Mouse (Mus musculus) layer of hippocampus, adult 9-11 months (tissue): ENCODE measurements around the gene Gna14.

ENCODE experiments used
- DNase-seq: peaks from one replicate; pipeline ENCODE4 v3.0.0; 2022

Gna14 gene

DNA sequence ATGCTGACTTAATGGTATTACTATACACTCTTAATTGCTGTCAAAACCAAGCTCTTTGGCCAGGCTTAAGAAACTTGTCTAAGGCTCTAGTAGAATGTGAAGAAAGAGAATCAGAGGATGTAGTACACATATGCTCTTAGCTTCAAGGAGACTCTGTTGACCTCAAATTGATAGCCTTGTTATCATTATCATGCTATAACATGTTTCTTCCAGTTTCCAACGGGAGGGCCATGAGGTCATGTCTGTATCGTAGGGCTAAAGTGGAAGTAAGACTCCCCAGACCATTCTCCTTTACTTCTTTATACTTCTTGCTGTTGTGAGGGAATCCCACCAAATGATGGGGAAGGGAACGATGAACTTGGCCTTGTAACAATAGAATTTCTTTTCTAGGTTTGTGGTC is 85.0 kb downstream of the Gna14 start:
- DNase-seq: no peak

DNA sequence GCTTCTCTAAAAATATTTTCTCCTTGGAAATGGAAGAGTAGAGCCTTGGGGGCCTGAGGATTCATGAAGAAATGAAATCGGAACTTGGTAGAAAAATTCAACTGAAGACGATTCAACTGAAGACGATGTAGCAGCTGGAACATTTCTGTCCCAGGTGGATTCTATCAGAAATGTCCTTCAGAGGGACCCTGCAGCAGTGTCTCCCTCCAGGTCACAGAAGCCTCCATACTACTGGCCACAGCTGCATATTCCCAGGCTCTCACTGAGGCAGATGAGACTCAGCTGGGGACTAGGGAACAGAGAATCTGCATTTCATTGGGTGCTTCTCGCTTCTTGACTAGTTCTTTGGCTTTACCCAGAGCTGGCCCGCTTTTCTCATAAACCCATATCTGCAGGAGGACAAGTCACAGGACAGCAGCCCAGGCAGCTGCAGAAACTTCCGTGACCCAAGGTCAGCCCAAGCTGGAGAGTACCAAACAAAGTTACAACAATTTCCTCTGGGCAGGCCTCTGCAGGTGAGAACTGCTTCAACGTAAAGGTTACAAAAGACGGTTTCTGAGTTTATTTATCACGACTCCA is 90.8 kb downstream of the Gna14 start:
- DNase-seq: no peak

DNA sequence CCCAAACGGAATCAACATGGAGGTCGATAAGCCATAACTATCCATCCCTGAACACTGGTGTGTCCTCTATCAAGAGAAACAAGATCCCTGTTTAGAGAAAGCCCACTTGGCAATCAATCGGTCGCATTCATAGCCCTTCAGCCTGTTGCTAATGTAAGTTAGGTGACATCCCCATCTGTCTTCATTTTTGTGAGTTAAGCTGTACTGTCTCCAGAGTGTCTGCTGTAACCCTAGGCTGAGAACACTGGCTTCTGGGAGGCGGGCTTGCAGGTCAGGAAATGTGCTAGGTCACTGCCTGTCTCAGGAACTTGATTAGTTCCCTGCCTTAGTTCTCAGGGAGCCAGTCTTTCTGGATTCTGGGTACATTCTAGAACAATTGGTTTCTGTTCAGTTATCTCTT is 91.5 kb downstream of the Gna14 start:
- no peak for DNase-seq

DNA sequence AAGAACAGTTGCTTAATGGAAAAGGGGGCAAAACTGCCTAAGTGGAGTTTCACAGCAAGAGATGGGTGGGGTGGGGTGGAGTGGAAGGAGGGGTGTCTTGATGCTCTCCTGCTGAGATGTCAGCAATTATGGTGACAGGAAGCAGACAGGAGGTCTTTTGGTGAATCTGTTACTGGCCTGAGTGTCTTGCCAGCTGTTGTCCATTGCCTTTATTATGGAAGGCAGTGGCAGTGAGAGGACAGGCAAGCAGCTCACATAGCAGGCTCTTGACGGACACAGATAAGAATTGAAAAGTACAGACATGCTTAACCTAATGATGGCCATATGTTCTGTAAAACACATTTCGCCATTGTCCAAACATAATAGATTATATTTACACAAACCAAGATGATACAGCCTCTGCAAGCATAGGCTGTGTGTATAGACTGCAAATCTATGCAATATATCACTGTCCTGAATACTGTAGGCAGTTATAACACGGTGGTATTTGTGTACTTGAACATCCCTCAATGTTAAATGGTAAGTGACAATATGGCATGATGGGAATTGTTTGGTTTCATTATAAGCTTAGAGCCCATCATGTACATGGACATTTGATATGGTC is 92.8 kb downstream of the Gna14 start:
- DNase-seq: no peak

DNA sequence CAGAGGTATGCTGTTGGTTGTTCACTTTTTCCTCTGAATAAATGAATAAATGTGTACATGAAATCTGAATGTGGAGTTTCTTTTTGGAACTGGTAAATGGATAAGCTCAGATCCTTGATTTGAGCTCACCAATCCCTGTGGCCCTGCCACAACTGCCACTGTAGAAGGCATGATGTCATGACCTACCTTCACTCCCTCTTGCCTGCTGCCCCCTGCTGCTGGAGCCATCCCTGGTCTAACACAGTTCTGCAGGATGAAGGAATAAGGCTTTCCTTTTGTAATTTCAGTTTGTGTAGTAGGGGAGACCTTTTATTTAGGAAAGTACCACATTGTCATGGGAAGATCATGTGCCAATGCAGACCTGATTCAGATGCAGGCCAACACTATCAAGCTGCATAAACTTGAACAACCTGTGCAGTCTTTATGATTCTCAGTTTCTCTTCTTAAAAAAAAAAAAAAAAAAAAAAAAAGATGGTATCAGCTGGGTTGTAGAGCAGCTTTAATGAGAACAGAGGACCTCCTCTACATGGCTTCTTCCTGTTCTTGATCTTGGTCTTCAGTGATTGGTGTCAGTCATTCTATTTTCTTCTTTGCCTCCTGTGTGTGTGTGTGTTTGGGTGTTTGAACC is 93.8 kb downstream of the Gna14 start:
- DNase-seq: no peak

DNA sequence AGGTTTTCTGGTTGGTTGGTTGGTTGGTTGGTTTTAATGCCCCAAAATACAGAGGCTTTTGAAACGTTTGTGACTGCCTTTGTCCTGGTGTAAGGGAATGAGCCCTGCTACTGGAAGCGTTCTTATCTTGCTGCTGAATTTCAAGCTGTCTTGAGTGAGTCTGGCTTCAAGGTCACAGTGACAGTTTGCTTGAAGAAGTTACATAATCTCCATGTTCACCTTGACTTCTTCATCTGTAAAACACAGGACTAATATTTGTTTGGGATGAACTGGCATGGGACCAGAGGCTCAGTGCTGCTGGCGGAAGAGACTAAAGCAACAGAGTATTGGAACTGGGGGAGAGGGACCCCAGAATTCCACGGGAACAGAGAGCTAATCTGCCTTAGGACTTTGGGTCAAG is 94.4 kb downstream of the Gna14 start:
- no peak for DNase-seq

DNA sequence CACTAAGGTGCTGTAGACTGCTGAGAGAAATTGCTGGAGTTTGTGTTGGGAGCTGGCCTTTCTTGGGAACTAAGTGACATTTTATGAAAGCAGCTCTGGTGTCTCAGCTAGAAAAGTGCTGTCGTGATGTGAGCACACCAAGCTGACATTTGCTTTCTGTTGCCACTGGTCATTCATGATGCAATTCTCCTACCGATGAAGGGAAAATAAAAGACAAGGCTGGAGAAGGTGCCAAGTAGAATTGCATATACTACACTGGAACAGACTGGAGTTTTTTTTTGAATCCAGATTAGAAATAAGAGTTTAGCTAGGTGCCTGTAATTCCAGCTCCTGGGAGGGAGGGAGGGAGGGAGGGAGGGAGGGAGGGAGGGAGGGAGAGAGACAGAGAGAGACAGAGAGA is 98.7 kb downstream of the Gna14 start:
- no peak for DNase-seq

DNA sequence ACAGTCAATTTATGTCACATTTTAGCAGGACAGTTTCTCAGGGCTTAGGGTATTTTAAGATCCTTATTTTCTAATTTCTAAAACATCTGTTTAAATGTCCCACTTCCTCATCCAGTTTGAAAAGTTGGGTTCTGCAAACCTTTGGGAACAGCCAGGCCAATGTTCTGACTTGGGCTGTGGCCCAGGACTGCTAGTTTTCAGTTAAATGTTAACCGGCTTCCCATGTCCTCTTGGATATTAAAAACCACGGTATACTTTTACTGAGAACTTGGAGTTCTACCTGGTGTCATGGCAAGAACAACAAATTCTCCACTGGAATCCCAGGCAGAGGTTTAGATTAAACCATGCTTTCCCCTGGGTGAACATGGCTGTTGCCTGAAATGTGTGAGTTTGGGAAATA is 102.9 kb downstream of the Gna14 start:
- DNase-seq: no peak

DNA sequence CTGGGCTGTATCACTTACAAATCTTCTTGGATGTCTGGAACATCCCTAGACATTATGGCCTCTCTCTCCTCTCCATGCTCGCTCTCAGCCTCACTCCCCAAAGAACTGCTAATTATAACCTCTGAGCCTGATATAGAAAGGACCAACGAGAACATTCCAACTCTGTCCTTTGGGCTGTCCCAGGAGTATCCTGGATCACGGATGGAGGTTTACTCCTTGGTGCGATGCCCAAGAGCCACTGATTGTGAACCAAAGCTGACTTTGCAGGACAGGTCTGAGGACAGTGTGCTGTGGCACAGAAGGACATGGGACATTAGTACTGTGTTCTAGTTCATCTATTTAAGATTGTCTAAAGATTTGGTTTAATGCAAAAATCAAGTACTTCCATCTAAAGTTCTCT is 108.1 kb downstream of the Gna14 start:
- no peak for DNase-seq

DNA sequence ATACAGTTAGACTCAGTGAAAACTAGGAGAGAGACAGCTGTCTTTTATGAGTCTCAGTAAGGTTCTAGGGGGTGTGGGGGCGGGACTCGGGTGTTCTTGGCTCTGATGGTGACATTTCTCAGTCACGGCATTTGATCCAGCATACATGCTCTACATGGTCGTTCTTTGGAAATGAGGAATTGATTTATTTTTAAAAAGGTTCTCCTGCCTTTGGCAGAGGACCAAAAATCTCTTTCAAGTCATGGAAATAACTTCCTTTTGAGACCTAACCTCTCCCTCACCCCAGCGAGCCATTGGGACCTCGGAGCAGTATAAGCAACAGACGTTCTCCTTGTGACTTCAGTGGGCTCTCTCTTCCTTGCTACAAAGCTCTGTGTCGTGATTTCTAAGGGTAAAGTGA is 121.4 kb downstream of the Gna14 start:
- DNase-seq: no peak

DNA sequence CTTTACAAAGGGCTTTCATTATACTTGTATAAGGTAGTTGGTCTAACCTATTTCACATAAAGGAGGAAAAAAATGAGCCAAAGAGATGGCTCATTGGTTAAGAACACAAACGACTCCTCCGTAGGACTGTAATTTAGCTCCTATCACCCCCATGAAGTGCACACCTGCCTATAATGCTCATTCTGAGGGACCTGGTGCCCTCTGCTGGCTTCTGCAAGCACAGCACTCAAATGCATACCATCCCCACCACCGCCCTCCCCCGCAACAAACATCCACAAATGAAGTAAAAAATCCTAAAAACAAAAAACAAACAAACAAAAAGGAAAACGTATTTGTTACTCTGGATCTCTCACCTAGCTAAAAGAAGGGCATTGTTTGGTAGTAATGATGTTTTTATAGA is 122.4 kb downstream of the Gna14 start:
- no peak for DNase-seq

DNA sequence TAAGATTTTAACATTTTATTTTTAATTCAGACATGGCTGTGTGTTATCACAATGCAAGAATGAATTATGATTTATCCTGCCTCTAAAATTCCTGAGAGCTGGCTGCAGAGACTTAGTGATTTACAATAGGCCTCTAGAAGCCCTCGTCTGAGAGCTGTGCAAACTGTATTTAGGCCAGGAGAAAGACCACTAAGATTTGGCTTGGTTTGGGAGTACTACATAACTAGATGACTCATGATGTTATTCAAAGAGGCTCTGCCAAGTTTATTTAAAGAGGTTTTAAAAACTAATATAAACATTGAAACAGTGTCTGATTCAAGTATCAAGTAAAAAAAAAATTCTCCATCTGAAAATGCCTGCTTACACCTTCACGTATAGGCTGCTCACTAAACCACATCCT is 123.0 kb downstream of the Gna14 start:
- DNase-seq: no peak

DNA sequence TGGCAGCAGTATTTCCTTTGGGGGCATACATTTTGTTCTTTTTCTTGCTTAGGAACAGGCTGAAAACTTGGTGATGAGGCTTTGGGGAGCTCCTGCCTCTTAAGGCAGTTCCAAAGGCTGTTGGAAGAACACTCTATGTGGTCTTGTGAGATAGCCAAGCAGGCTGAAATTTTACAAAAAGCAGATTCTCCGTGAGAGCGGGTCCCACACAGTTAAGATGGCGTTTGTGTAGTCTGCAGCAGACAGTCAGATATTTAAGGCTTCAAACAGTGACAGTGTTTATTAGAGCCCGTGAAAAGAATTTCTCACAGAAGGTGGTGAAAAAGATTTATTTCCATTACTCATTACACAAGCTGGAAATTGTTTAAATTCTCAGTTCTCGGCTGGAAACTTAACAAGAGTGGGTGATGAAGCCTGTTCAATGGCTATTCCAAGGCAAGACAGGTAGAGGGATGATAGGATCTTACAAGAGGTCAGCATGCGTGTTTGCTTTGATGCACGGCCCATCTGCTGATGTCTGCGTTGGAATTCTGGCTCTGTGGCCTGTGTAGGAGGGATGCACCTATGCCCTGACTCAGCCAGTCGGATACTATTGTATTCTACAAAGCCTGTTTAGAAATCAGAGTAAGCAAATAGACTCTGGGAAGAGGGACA is 123.8 kb downstream of the Gna14 start:
- DNase-seq: no peak

DNA sequence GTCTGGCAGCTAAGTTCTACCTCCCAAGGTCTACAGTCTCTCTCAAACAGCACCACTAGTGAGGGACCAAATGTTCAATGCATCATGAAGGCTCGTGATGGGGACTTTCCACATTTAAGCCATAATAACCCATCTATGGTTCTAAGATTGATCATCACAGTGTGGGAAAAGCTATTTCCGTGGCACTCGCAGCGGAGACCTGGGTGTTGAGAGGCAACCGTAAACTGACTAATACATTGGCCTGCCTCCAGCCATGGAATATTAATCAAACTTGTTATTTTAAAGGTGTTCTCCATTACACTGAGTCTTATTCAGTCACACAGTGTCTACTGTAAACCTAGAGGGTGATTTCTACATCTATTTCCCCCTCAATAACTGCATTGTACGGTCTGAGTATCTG is 127.1 kb downstream of the Gna14 start:
- no peak for DNase-seq

DNA sequence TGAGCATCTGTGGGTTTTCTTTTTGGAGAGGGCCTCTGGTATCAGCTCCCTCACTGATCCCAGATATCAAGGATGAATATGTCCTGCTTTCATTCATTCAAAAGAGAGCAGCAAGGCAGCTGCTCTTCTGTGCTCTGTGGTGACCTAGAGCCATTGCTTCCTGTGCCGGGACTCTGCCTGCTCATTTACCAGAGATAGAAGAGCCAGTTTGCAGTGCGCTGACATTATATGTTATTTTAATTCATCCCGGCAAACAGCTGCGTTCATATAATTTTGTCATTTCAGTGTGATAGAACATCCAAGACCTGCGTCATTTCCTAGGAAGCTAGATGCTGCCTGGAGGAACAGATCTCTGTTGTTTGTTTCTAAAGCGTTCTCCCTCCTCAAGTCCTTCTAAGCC is 141.2 kb downstream of the Gna14 start:
- no peak for DNase-seq

DNA sequence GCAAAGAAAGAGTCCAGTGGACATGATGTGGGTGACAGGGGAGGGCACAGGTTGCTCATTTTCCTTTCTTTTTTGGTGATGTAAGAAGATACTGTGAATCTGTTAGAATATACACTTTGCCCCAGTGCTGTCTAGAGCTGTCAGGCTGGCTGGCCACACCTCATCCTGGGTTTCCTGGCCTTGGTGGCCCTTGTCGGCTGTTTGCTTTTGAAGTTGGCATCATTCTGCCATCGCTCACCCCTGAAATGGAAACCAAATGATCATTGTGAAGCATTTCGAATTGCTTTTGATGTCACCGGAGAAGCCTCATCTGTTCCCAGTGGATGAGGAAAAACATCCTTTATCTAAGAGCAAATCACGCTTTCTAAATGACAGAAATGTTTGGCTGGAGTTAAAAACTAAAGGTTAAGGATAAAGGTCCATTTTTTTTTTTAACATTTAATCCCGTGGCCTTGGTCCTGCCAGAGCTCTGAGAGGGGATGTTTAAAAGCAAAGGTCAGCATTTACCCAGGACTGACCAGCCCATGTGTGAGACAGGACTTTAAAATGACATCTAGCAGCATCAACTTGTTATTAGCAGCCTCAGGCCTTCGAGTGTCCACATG is 144.2 kb downstream of the Gna14 start:
- no peak for DNase-seq

DNA sequence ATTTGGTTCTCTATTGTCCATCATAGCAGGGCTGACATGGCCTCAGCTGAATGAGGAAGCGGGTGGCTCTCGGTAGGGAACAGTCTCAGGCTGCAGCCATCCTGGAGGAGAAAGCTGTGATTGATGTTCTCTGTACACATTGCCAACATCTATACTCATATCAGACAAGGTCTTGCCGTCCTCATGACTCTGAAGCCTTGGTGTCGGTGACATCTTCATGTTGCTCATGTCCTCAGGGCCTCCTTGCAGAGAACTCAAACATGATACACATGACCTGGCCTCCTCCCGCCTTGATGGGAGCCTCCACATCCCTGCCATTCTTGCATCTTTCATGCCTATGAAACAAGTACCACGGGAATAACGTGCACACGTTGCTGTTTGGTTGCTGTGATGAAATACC is 144.9 kb downstream of the Gna14 start:
- no peak for DNase-seq

DNA sequence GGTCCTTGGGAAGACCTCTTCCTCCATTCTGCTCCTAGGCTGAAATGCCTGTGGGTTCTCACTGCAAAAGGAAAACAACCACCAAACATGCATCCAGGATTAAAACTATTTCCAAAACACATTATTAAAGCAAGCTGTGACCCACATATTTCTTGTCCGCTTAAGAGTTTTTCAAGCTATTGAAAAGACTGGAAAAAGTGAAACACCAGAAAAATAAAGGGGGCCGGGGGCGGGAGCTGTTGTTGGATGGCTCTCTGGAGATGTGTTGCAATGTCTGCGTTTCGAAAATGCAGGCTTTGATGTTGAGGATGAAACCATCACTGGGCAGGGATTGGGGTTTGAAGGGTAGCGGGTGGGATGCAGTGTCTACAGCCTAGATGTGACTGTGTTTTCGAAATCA is 149.0 kb downstream of the Gna14 start:
- DNase-seq: no peak

DNA sequence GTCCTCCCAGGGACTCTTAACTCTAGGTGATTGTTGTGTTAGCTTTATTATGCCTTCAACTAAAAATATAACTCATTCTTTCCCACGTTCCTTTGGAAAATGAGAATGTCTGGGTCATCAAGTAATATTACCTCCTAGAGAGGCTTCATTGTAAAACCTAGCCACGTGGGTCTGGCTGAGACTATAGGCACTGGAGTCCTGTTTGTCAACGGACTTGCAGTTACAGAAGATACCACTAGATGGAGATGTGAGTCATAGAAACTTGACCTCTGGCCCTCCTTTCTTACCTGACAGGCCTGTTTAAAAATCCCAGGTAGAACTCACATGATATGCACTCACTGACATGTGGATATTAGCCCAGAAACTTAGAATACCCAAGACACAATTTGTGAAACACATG is 149.8 kb downstream of the Gna14 start:
- no peak for DNase-seq

DNA sequence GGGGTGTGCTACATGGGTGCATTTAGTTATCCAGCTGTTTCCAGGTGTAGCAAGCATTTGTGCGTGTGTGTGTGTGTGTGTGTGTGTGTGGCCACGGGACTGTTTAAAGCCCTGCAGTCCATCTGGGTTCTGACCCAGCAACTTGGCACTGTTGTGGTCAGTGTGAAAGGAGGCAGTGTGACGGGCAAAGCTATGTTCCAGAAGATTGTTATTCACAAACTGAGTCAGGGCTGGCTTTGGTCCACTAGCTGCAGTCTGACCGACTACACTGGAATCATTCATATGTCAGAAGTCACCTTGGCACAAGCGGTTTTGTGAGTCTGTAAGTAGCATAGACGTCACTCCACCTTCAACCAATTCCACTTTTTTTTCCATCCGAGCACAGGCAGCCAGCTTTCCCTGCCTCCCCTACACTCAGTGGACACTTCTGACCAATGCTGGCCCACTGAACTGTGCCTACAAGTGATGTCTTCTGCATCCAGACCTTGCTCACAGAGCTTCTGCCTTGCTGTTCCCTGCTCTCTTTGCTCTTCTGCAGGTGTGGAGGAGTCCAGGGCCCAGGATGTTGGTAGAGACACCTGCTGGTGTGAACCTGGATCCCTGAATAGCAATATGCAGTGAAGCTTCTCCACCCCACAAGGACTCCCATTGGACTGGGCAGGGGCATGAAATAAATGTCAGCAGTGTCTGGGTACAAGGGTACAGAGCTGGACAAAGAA is 157.9 kb downstream of the Gna14 start:
- DNase-seq: peak; percentile 76

DNA sequence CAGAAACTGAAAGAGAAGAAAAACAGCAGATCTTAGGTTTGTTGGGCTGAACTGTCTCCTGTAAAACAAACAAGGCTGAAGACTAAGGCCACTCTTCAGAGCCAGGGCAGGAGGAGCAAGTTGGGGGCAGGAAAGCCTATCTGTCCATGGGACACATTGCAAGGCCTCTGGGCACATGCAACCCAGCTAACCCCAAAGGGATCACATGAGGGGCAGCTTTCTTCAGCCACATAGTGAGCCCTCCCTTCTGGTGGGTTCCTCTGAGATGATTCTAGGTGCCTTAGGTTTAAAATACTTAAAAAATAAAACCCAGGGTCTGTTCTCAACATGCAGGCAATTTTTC is 158.4 kb downstream of the Gna14 start:
- no peak for DNase-seq

DNA sequence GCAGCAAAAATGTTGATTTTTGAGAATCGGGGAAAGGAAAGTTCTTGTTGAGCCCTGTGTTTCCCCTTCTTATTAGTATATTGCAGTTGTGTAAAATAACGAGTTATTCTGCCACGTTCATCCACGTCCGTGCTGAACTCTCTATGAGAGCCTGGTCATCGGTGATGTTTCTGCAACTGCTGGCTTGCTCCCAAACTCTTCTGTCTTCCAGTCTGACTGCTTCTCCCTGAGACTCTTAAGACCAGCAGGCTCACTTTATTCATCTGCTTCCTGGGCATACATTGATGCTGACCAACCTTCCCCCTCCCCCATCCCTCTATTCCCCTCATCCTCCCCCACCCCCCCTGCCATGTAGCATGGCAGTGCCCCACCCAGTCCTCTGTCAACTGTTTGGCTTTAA is 161.7 kb downstream of the Gna14 start:
- DNase-seq: no peak

DNA sequence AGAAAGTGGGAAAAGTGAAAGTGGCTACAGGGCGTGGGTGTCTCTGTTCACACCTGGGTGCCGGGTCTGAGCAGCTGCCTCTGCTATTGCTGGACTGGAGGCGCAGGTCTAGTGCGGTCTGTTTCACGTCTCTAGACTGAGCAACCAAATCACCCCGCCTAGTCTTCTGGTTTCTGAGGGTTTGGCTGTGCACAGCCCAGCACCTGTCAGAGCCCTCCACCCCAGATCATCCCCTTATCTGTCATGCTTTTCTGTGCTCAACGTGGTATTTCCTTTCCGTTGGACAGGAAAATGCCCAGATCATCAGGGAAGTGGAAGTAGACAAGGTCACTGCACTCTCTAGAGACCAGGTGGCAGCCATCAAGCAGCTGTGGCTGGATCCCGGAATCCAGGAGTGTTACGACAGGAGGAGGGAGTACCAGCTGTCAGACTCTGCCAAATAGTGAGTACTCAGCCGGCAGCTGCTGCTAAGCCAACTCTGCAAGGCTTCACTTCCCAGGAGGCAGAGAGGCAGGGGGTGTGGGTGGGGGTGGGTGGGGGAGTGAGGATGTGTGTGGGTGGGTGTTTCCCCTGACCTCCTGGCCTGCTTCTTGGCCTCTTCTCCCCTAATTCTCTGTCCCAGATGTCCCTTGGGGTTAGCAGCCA is 163.2 kb downstream of the Gna14 start:
- DNase-seq: no peak
